Mouse (Mus musculus): ENCODE measurements around the gene Anapc15-ps. TPM values are rescaled to one million over a fixed set of nuclear protein-coding genes. Genes with fewer than 3 reads are reported as not detected.
A peak's percentile ranks its signal among the peaks of the same experiment; 100 is the strongest.

Anapc15-ps gene
- polyA plus RNA-seq, 1 experiment from 2014 or later, result not detected

DNA sequence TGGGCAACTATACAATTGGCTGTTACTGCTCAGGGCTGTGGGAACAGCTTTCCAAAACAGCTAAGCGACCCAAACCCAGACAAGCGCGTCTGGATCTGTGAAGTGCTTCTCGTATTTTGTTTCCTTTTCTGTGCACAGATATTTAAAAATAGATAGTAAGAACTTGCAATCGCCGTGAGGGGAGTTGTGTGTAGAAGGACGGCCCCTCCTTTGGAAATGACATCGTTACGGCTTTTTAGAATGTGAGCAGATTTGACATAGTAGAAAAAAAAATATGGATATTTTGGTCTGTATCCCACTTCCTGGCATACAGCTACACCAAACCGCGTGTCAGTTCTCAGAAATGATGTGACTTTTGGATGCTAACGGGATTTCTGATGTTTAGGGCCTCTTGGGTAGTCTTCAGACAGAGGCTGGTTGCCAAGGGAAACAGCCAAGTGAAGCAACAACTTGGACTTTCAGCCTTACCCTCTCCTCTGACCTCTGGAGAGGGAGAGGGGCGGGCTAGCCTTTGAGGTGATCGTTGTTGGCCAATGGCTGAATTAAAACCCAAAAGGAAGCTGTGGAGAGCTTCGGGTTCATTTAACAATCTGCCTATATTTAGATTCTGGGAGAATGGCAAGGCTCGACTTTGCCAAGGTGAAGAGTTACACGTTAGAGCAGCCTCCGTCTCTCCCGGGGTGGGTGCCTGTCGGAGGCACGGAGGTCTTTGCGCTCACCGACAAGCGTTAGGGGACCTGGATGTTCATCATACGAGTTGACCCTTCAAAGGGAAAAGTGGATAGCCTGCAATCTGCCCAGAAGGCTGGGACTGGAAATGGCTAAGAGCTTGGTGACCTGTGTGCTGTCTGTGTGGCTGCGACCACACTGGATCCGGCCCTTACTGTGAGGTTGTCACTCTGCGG lies 7.2 kb upstream of the Anapc15-ps start:
- no peaks in the 10 kb centered on the region for H3K27me3 ChIP-seq (ENCODE audit: control insufficient read depth, insufficient read depth, low read length)
- no peak overlapping the region for H3K9ac ChIP-seq (ENCODE audit: low read length)
- no peak overlapping the region for H3K27ac ChIP-seq (ENCODE audit: low read depth, low read length)
- no peak overlapping the region; the same call in 1 of the 2 replicates for H3K4me3 ChIP-seq (ENCODE audit: low read depth, low read length)
- H3K9me3 ChIP-seq (ENCODE audit: control insufficient read depth, low read length), result no peaks in the 10 kb centered on the region
- H3K36me3 ChIP-seq (ENCODE audit: control insufficient read depth, insufficient read depth, low read length), result no peaks in the 10 kb centered on the region
- no peak for ATAC-seq (ENCODE audit: insufficient read depth, low FRiP score, low TSS enrichment)
- DNase-seq (ENCODE audit: low spot score), result no peak
- WGBS, result 57% methylated on average over 28 of the region's 28 CpGs
- H3K4me2 ChIP-seq (ENCODE audit: low read depth), result peak overlapping the region; percentile 27
- H3K4me1 ChIP-seq (ENCODE audit: control insufficient read depth, insufficient read depth, low read length), result peaks cover 10% of the 10 kb centered on the region

DNA sequence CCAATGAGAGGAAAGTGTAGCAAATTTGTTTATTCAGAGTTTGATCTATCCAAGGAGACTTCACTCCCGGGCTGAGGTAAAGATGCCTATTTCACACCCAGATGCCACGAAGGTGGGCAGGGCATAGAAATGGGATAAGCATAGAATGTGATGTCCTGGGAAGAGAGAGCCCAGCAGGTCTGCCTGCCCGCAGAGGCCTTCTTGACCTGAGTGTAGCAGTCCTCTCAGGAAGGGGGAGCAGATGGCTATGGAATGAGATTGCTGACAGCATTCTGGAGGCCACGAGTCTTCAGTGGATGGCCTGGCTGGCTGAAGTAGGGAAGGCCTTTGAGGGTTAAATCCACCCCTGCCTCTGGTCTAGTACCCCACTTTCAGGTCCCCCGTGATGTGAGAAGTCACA lies 5.9 kb upstream of the Anapc15-ps start:
- Histone ChIP-seq H3K36me3 (ENCODE audit: control insufficient read depth, insufficient read depth, low read length) (no peaks in the 10 kb centered on the region), H3K9me3 (ENCODE audit: control insufficient read depth, low read length) (no peaks in the 10 kb centered on the region), H3K9ac (ENCODE audit: low read length) (no peak overlapping the region), H3K4me1 (ENCODE audit: control insufficient read depth, insufficient read depth, low read length) (peaks cover 7% of the 10 kb centered on the region), H3K27ac (ENCODE audit: low read depth, low read length) (no peak overlapping the region), H3K27me3 (ENCODE audit: control insufficient read depth, insufficient read depth, low read length) (no peaks in the 10 kb centered on the region), H3K4me2 (ENCODE audit: low read depth) (no peak overlapping the region), H3K4me3 (ENCODE audit: low read depth, low read length) (no peak overlapping the region)
- no peak for ATAC-seq (ENCODE audit: insufficient read depth, low FRiP score, low TSS enrichment)
- no peak for DNase-seq (ENCODE audit: low spot score)
- 79% methylated on average over 5 of the region's 5 CpGs for WGBS

DNA sequence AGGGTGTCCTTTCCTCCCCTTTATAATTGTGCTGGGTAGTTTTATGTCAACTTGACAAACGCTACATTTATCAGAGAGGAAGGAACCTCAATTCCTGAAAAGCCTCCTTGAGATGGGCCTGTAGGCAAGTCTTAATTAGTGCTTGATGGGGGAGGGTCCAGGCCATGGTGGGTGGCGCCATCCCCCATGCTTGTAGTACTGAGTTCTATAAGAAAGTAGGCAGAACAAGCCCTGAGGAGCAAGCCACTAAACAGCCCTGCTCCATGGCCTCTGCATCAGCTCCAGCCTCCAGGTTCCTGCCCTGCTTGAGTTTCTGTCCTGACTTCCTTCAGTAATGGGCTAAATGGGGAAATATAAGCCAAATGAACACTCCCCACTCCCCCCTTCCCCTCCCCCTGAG lies 5.4 kb upstream of the Anapc15-ps start:
- 96% methylated on average over 2 of the region's 2 CpGs for WGBS
- H3K9me3 ChIP-seq (ENCODE audit: control insufficient read depth, low read length), result no peaks in the 10 kb centered on the region
- DNase-seq (ENCODE audit: low spot score) (no peak), ATAC-seq (ENCODE audit: insufficient read depth, low FRiP score, low TSS enrichment) (no peak)
- H3K4me1 ChIP-seq (ENCODE audit: control insufficient read depth, insufficient read depth, low read length), result peaks cover 7% of the 10 kb centered on the region
- no peak overlapping the region for H3K4me2 ChIP-seq (ENCODE audit: low read depth)
- no peak overlapping the region for H3K9ac ChIP-seq (ENCODE audit: low read length)
- no peaks in the 10 kb centered on the region for H3K36me3 ChIP-seq (ENCODE audit: control insufficient read depth, insufficient read depth, low read length)
- H3K27me3 ChIP-seq (ENCODE audit: control insufficient read depth, insufficient read depth, low read length), result no peaks in the 10 kb centered on the region
- no peak overlapping the region for H3K27ac ChIP-seq (ENCODE audit: low read depth, low read length)
- H3K4me3 ChIP-seq (ENCODE audit: low read depth, low read length), result no peak overlapping the region

DNA sequence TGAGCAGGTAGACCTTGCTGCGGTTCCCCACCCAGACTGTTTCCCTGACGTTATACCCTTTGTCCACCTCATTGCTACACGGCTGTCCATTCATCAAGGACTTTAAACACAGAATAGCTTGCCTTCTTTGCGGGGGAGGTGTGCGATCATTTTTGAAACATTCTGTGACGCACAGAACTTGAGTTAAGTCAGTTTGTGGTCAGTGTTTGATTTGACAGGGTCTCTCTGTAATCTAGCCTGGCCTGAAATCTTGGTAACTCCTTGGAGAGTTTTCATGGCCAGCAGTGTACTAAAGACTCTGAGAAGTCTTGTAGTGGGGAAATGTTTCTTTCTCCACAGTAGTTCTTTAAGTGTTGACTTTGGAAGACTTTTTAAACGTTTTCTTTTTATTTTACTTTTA lies 5.0 kb upstream of the Anapc15-ps start:
- H3K4me1 ChIP-seq (ENCODE audit: control insufficient read depth, insufficient read depth, low read length), result peaks cover 7% of the 10 kb centered on the region
- no peaks in the 10 kb centered on the region for H3K27me3 ChIP-seq (ENCODE audit: control insufficient read depth, insufficient read depth, low read length)
- H3K9me3 ChIP-seq (ENCODE audit: control insufficient read depth, low read length), result no peaks in the 10 kb centered on the region
- H3K9ac ChIP-seq (ENCODE audit: low read length), result no peak overlapping the region
- H3K27ac ChIP-seq (ENCODE audit: low read depth, low read length), result no peak overlapping the region
- no peak for ATAC-seq (ENCODE audit: insufficient read depth, low FRiP score, low TSS enrichment)
- H3K36me3 ChIP-seq (ENCODE audit: control insufficient read depth, insufficient read depth, low read length), result no peaks in the 10 kb centered on the region
- DNase-seq (ENCODE audit: low spot score), result no peak
- WGBS, result 72% methylated on average over 7 of the region's 7 CpGs
- H3K4me2 ChIP-seq (ENCODE audit: low read depth), result no peak overlapping the region
- H3K4me3 ChIP-seq (ENCODE audit: low read depth, low read length), result no peak overlapping the region

DNA sequence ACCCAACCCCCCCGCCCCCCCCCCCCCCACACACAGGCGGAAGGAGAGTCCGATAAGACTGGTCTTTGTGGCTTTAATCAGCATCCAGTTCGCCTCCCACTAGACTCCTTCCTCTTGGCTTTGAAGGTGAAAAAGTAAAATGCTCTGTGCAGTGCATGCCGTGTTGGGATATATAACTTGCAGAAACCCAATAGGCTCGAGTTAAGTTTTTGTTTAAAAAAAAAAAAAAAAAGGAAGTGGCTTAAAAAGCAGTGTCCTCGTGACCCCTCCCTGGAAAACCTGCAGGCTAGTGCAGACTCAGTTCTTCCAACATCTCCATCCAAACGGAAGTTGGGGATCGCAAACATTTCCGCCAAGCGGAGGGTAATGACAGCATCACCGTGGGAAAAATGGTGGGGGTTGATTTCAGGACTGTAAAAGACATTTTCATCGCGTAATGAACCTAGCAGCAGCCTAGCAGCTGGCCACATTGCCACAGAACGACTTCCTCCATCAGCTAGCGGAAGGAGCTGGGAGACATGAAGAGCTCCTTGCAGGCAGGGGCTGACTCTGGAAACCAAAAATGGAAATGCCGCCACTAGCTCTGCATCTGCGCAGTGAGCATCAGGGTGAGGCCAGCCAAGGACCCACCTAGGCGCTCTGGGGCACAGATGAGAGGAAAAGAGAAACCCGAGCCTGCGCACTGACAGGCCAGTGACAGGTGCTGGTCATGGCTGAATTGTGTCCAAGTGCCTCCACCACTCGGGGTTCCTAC lies 4.3 kb upstream of the Anapc15-ps start:
- ATAC-seq (ENCODE audit: insufficient read depth, low FRiP score, low TSS enrichment), result no peak
- DNase-seq (ENCODE audit: low spot score), result peak; percentile 29
- Histone ChIP-seq H3K4me2 (ENCODE audit: low read depth) (peak overlapping the region; percentile 8; the same call in 1 of the 2 replicates), H3K9me3 (ENCODE audit: control insufficient read depth, low read length) (no peaks in the 10 kb centered on the region), H3K4me3 (ENCODE audit: low read depth, low read length) (no peak overlapping the region), H3K27ac (ENCODE audit: low read depth, low read length) (no peak overlapping the region), H3K4me1 (ENCODE audit: control insufficient read depth, insufficient read depth, low read length) (peaks cover 7% of the 10 kb centered on the region), H3K36me3 (ENCODE audit: control insufficient read depth, insufficient read depth, low read length) (no peaks in the 10 kb centered on the region), H3K27me3 (ENCODE audit: control insufficient read depth, insufficient read depth, low read length) (no peaks in the 10 kb centered on the region), H3K9ac (ENCODE audit: low read length) (no peak overlapping the region)
- 56% methylated on average over 22 of the region's 22 CpGs for WGBS

DNA sequence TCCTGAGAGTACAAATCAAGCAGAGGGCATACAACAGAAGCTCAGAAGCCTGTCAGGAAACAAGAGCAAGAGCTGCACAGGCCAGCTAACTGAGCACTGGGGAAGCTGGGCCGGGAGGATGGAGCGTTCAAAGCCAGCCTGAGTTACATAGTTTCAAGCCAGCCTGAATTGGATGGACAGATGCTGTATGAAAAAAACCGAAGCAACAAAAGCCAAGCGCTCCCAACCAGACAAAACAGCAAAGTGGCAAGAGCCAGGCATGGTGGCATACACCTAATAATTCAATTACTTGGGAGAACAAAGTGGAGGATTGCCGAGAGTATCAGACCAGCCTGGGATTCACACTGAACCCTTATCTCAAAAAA lies 3.7 kb upstream of the Anapc15-ps start:
- no peak for ATAC-seq (ENCODE audit: insufficient read depth, low FRiP score, low TSS enrichment)
- no peak overlapping the region for H3K4me3 ChIP-seq (ENCODE audit: low read depth, low read length)
- DNase-seq (ENCODE audit: low spot score), result no peak

DNA sequence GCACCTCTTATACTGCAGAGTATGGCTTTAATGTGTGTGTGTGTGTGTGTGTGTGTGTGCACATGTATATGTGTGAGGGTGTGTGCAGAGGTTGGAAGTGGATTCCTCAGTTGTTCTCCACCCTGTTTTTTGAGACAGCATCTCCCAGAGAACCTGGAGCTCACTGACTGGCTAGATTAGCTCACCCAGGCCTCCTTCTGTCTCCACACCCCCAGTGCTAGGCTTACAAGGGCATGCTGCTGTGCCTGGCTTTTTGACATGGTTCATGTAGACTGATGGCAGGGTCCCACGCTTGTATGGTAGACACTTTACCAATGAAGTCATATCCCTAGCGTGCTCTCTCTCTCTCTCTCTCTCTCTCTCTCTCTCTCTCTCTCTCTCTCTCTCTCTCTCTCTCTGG lies 3.1 kb upstream of the Anapc15-ps start:
- no peaks in the 10 kb centered on the region for H3K9me3 ChIP-seq (ENCODE audit: control insufficient read depth, low read length)
- DNase-seq (ENCODE audit: low spot score) (no peak), ATAC-seq (ENCODE audit: insufficient read depth, low FRiP score, low TSS enrichment) (no peak)
- H3K4me1 ChIP-seq (ENCODE audit: control insufficient read depth, insufficient read depth, low read length), result peaks cover 7% of the 10 kb centered on the region
- no peak overlapping the region for H3K4me2 ChIP-seq (ENCODE audit: low read depth)
- H3K4me3 ChIP-seq (ENCODE audit: low read depth, low read length), result no peak overlapping the region
- 94% methylated on average over 2 of the region's 2 CpGs for WGBS
- no peak overlapping the region for H3K9ac ChIP-seq (ENCODE audit: low read length)
- H3K27me3 ChIP-seq (ENCODE audit: control insufficient read depth, insufficient read depth, low read length), result no peaks in the 10 kb centered on the region
- no peak overlapping the region for H3K27ac ChIP-seq (ENCODE audit: low read depth, low read length)
- H3K36me3 ChIP-seq (ENCODE audit: control insufficient read depth, insufficient read depth, low read length), result no peaks in the 10 kb centered on the region

More for the DNA sequence above, 3.7 kb upstream of the Anapc15-ps start:
- H3K27me3 ChIP-seq (ENCODE audit: control insufficient read depth, insufficient read depth, low read length), result no peaks in the 10 kb centered on the region
- WGBS, result 81% methylated on average over 5 of the region's 5 CpGs
- no peak overlapping the region for H3K9ac ChIP-seq (ENCODE audit: low read length)
- no peak overlapping the region for H3K27ac ChIP-seq (ENCODE audit: low read depth, low read length)
- H3K4me2 ChIP-seq (ENCODE audit: low read depth), result no peak overlapping the region
- H3K9me3 ChIP-seq (ENCODE audit: control insufficient read depth, low read length), result no peaks in the 10 kb centered on the region
- H3K4me1 ChIP-seq (ENCODE audit: control insufficient read depth, insufficient read depth, low read length), result peaks cover 7% of the 10 kb centered on the region
- H3K36me3 ChIP-seq (ENCODE audit: control insufficient read depth, insufficient read depth, low read length), result no peaks in the 10 kb centered on the region

DNA sequence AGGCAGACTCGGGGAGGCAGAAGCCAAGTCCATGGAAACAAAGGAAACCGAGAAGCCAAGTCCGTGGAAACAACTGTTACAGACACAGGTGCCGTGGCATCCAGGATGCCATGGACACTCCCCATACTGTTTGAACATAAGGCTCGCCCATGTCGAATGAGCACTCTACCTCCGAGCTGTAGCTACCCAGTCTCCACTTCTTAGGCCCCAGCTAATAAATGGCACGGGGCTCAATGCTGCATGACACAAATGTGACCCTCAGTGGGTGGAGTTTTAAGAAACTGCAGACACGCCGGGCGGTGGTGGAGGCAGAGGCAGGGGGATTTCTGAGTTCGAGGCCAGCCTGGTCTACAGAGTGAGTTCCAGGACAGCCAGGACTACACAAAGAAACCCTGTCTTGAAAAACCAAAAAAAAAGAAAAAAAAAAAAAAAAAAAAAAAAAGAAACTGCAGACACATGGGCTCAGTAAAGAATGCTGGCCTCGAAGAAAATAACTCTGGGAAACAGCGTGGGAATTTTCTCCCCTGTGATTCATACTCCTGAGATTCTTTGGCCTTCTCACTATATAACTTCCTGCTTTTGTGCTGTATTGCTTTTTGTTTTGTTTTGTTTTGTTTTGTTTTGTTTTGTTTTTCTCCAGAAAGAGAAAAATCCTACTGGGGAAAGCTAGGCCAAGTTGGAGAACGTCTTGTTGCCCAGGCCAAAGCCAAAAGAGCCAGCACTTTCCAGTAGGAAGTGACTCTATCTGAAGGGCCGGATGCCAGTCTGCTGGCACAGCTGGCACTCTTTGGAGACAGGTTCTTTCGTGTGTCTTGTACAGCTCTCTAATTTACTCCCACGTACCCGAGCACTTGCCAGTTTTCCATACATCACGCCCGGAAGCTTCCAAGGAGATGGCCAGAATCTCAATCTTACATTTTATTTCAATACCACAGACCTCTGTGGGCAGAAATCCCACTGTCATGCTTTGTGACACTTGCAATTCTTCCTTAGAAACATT lies 2.2 kb downstream of the Anapc15-ps start:
- no peak overlapping the region for H3K4me2 ChIP-seq (ENCODE audit: low read depth)
- no peak overlapping the region for H3K27ac ChIP-seq (ENCODE audit: low read depth, low read length)
- H3K36me3 ChIP-seq (ENCODE audit: control insufficient read depth, insufficient read depth, low read length), result no peaks in the 10 kb centered on the region
- H3K27me3 ChIP-seq (ENCODE audit: control insufficient read depth, insufficient read depth, low read length), result no peaks in the 10 kb centered on the region
- ATAC-seq (ENCODE audit: insufficient read depth, low FRiP score, low TSS enrichment) (no peak), DNase-seq (ENCODE audit: low spot score) (no peak)
- H3K4me3 ChIP-seq (ENCODE audit: low read depth, low read length), result no peak overlapping the region
- 90% methylated on average over 21 of the region's 21 CpGs for WGBS
- no peaks in the 10 kb centered on the region for H3K4me1 ChIP-seq (ENCODE audit: control insufficient read depth, insufficient read depth, low read length)
- no peaks in the 10 kb centered on the region for H3K9me3 ChIP-seq (ENCODE audit: control insufficient read depth, low read length)
- no peak overlapping the region for H3K9ac ChIP-seq (ENCODE audit: low read length)
